Mouse (Mus musculus) adrenal gland, postnatal 25 days (tissue): Measurements from ENCODE around the gene Zgpat. TPM values are rescaled to one million over a fixed set of nuclear protein-coding genes. Genes with fewer than 3 reads are reported as not detected.

ENCODE experiments used
- total RNA-seq: library from RNA; stranded (reverse); gene quantifications from 2 replicates; pipeline ENCODE4 v1.2.3, GENCODE M21; 2021

Zgpat gene
- total RNA-seq, 1 experiment from 2014 or later: 51.2 TPM

Other genes starting within 250 kb of the Zgpat start
- 3.7 and 6.3 TPM in 2 replicates for gene Kcnq2, start 229.6 kb upstream of the Zgpat start, total RNA-seq
- gene Eef1a2, start 207.9 kb upstream of the Zgpat start, total RNA-seq: 38.2 and 49.3 TPM in 2 replicates
- gene Ppdpf, start 177.7 kb upstream of the Zgpat start, total RNA-seq: 79.5 and 82.6 TPM in 2 replicates
- not detected in 2 replicates for gene Ptk6, start 162.1 kb upstream of the Zgpat start, total RNA-seq
- 0.58 TPM in 1 of 2 replicates, not detected in the other for gene Srms, start 151.7 kb upstream of the Zgpat start, total RNA-seq
- 0.43 and 0.67 TPM in 2 replicates for gene Fndc11, start 144.9 kb upstream of the Zgpat start, total RNA-seq
- gene Helz2, start 122.9 kb upstream of the Zgpat start, total RNA-seq: 18.9 and 22.1 TPM in 2 replicates
- 15.3 and 18.5 TPM in 2 replicates for gene Gmeb2, start 76.9 kb upstream of the Zgpat start, total RNA-seq
- gene Stmn3, start 50.4 kb upstream of the Zgpat start, total RNA-seq: 9.8 and 12.2 TPM in 2 replicates
- 43.4 and 44.7 TPM in 2 replicates for gene Rtel1, start 45.2 kb upstream of the Zgpat start, total RNA-seq
- gene Arfrp1, start 476 bp downstream of the Zgpat start, total RNA-seq: 40.8 and 49.7 TPM in 2 replicates
- gene Lime1, start 15.2 kb downstream of the Zgpat start, total RNA-seq: 24.7 and 33.2 TPM in 2 replicates
- gene Zbtb46, start 94.5 kb downstream of the Zgpat start, total RNA-seq: 14.6 and 20.8 TPM in 2 replicates
- gene Abhd16b, start 128.3 kb downstream of the Zgpat start, total RNA-seq: not detected in 2 replicates
- gene Tpd52l2, start 132.2 kb downstream of the Zgpat start, total RNA-seq: 118 and 121 TPM in 2 replicates
- gene Dnajc5, start 155.6 kb downstream of the Zgpat start, total RNA-seq: 81.9 and 101 TPM in 2 replicates
- 94.2 and 128 TPM in 2 replicates for gene Uckl1, start 220.0 kb downstream of the Zgpat start, total RNA-seq
- 57.7 and 73.7 TPM in 2 replicates for gene Prpf6, start 226.9 kb downstream of the Zgpat start, total RNA-seq
- gene Zfp512b, start 227.9 kb downstream of the Zgpat start, total RNA-seq: 56.6 and 81.6 TPM in 2 replicates
- gene Samd10, start 234.3 kb downstream of the Zgpat start, total RNA-seq: 19.3 and 26.4 TPM in 2 replicates